Mouse (Mus musculus) erythroblast, embryonic 14.5 days (primary cell): ENCODE data around the gene Ttc30b.

Source experiments
- GATA1 ChIP-seq: IDR thresholded peaks from 2 replicates; pipeline ENCODE4 v1.6.1; 2012; ENCODE audit warnings: low read length, inconsistent platforms, mixed read lengths
- TAL1 ChIP-seq: IDR thresholded peaks from 3 replicates; pipeline ENCODE4 v1.6.1; 2012; ENCODE audit warnings: low read length, inconsistent platforms, mixed read lengths

DNA sequence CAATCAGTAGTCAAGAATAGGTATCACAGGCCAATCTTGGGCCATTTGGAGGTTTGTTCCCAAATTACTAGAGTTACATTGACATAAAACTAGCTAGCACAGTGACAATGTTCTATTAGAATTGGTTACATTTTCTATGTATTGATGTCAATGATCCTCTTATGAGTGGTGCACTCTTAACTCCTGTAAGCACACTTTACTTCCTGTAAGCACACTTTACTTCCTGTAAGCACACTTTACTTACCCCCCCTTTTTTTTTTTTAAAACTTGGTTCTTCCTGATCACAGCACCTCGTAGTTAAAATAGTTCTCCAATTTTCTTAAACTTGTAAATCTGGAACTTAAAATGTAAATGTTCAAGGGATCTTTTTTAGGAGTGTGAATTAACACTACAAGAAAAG is 31.2 kb downstream of the Ttc30b start:
- TF ChIP-seq GATA1 (no peak), TAL1 (no peak)
